Mouse (Mus musculus): ENCODE results near the gene Fcna. TPM values are rescaled to one million over a fixed set of nuclear protein-coding genes. Genes with fewer than 3 reads are reported as not detected.
A peak's percentile ranks its signal among the peaks of the same experiment; 100 is the strongest.

Gene Fcna
- total and polyA plus RNA-seq, 2 experiments from 2014 or later, result 5.1 to 5.7 TPM

DNA sequence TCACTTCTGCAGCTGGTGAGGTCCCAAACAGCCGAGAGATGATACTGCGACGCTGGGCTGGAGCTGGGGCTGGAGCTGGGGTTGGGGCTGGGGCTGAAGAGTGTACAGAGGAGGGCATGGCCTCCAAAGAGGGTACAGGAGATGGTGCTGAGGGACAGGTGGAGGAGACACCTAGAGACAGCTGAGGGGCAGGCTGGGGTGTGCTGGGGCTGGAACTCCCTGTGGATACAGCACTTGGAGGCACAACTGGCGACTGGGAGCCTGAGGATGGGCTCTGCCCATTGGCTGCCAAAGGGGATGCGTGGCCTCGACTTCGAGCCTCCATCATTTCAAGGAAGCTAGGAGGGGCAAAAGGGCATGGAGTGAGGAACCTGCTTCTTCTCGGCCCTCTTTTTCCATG lies 40.5 kb downstream of the Fcna start:
- WGBS, result 92% methylated on average over 8 of the region's 8 CpGs
- Histone ChIP-seq H3K4me1 (ENCODE audit: insufficient read depth, low read length) (peaks cover 5% of the 10 kb centered on the region), H3K27ac (ENCODE audit: low read depth, low read length) (no peak overlapping the region), H3K9me3 (ENCODE audit: low read length) (no peaks in the 10 kb centered on the region), H3K27me3 (ENCODE audit: insufficient read depth, low read length) (no peaks in the 10 kb centered on the region), H3K9ac (replicated peaks; ENCODE audit: low read length, poor library complexity, severe bottlenecking) (no peak overlapping the region), H3K36me3 (ENCODE audit: insufficient read depth, low read length) (peaks cover 51% of the 10 kb centered on the region), H3K4me2 (ENCODE audit: low read depth, low read length, poor library complexity, severe bottlenecking) (no peak overlapping the region), H3K4me3 (ENCODE audit: low read depth, low read length) (no peak overlapping the region)
- DNase-seq (ENCODE audit: low spot score) (no peak), ATAC-seq (ENCODE audit: low FRiP score) (no peak)
- no peak for TF ChIP-seq CTCF (IDR thresholded peaks at IDR 0.05)

DNA sequence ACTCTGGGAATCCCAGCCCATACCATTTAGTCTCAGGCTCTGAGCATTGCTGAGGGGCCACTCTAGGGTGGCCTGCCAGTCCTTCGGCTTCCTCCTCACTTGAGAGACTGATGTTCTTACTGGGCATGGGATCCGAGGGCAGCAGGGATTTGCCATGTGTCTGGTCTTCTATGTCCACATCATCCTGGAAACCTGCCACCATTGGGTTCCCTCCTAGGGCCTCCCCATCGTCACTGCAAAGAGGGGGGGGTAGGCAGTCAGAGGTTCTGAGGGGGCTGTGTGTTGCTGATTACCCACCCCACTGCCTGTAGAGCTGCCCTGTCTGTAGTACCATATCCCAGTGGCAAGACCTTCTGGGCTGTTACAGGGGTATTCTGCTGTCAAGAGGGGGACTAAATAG lies 42.2 kb downstream of the Fcna start:
- Histone ChIP-seq H3K4me1 (ENCODE audit: insufficient read depth, low read length) (peaks cover 15% of the 10 kb centered on the region), H3K27me3 (ENCODE audit: insufficient read depth, low read length) (peaks cover under 1% of the 10 kb centered on the region; the same call in 1 of the 2 replicates), H3K9me3 (ENCODE audit: low read length) (no peaks in the 10 kb centered on the region), H3K4me2 (ENCODE audit: low read depth, low read length, poor library complexity, severe bottlenecking) (no peak overlapping the region), H3K9ac (replicated peaks; ENCODE audit: low read length, poor library complexity, severe bottlenecking) (no peak overlapping the region), H3K27ac (ENCODE audit: low read depth, low read length) (no peak overlapping the region), H3K4me3 (ENCODE audit: low read depth, low read length) (no peak overlapping the region), H3K36me3 (ENCODE audit: insufficient read depth, low read length) (peaks cover 35% of the 10 kb centered on the region)
- ATAC-seq (ENCODE audit: low FRiP score) (no peak), DNase-seq (ENCODE audit: low spot score) (no peak)
- TF ChIP-seq CTCF (IDR thresholded peaks at IDR 0.05), result no peak
- 85% methylated on average over 3 of the region's 3 CpGs for WGBS

DNA sequence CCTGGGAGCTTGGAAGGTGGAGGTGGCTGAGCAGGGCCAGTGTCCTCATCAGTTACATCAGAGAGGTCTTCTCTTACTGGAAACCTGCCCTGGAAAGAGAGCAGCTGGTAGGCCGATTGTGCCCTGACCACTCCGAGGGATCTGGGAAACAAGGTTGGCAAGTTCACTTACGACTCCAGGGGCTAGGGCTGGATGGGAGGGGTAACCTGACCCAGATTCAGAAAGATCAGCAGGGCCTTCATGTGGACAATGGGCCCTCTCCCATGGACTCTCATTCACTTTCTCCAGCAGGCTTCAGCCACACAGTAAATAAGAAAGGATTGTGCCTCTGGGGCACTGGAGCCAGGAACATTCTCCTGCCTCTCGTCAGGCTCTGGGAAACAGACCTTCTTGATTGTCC lies 43.0 kb downstream of the Fcna start:
- ATAC-seq (ENCODE audit: low FRiP score) (no peak), DNase-seq (ENCODE audit: low spot score) (no peak)
- Histone ChIP-seq H3K27ac (ENCODE audit: low read depth, low read length) (no peak overlapping the region), H3K4me1 (ENCODE audit: insufficient read depth, low read length) (peaks cover 19% of the 10 kb centered on the region), H3K9ac (replicated peaks; ENCODE audit: low read length, poor library complexity, severe bottlenecking) (no peak overlapping the region), H3K27me3 (ENCODE audit: insufficient read depth, low read length) (peaks cover 8% of the 10 kb centered on the region), H3K36me3 (ENCODE audit: insufficient read depth, low read length) (peaks cover 32% of the 10 kb centered on the region), H3K4me3 (ENCODE audit: low read depth, low read length) (no peak overlapping the region), H3K9me3 (ENCODE audit: low read length) (no peaks in the 10 kb centered on the region), H3K4me2 (ENCODE audit: low read depth, low read length, poor library complexity, severe bottlenecking) (no peak overlapping the region)
- TF ChIP-seq CTCF (IDR thresholded peaks at IDR 0.05), result no peak
- 93% methylated on average over 4 of the region's 4 CpGs for WGBS

DNA sequence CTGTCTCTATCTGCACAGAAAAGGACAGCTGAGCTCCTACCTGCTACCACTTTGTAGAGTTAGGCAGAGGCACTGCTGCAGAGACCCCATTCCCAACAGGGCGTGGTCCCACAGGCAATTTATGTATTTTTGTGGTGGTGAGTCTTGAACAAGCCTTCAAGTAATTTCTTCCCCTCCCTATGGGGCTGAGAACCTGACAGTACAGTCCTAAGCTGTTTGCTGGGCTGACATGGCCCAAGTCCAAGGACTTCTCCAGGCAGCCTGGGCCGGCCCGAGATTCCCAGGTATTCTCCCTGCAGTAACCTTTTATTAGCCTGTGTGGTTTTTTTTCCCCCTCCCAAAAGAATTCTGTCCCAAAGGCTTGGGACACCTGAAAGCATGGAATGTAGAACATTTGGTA lies 43.7 kb downstream of the Fcna start:
- H3K4me1 ChIP-seq (ENCODE audit: insufficient read depth, low read length), result peaks cover 22% of the 10 kb centered on the region
- peaks cover 15% of the 10 kb centered on the region for H3K27me3 ChIP-seq (ENCODE audit: insufficient read depth, low read length)
- ATAC-seq (ENCODE audit: low FRiP score) (no peak), DNase-seq (ENCODE audit: low spot score) (no peak)
- peaks cover 38% of the 10 kb centered on the region for H3K36me3 ChIP-seq (ENCODE audit: insufficient read depth, low read length)
- H3K9me3 ChIP-seq (ENCODE audit: low read length), result no peaks in the 10 kb centered on the region
- WGBS, result 94% methylated on average over 3 of the region's 3 CpGs
- TF ChIP-seq CTCF (IDR thresholded peaks at IDR 0.05), result no peak
- no peak overlapping the region for H3K9ac ChIP-seq (replicated peaks; ENCODE audit: low read length, poor library complexity, severe bottlenecking)
- H3K4me2 ChIP-seq (ENCODE audit: low read depth, low read length, poor library complexity, severe bottlenecking), result no peak overlapping the region
- no peak overlapping the region for H3K4me3 ChIP-seq (ENCODE audit: low read depth, low read length)
- no peak overlapping the region for H3K27ac ChIP-seq (ENCODE audit: low read depth, low read length)

DNA sequence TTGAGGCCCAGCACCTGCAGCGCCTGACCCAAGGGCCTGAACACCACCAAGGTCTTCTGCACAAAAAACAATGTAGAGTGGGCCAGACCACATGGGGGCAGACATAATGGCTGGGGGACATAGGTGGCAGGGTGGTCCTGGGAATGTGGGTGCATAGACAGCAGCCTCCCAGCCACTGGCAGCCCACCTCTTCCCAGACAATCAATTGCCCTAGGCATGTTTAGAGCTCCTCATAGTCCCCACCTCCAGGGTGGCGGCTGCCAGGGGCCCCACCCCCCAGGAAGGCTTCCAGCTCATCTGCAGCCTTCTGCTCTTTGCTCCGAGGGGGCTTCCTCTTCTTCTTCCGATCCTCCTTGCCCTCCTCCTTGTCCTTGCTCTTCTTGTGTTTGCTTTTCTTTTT lies 44.3 kb downstream of the Fcna start:
- peaks cover 44% of the 10 kb centered on the region for H3K36me3 ChIP-seq (ENCODE audit: insufficient read depth, low read length)
- no peak for TF ChIP-seq CTCF (IDR thresholded peaks at IDR 0.05)
- H3K27me3 ChIP-seq (ENCODE audit: insufficient read depth, low read length), result peaks cover 21% of the 10 kb centered on the region
- peaks cover 22% of the 10 kb centered on the region for H3K4me1 ChIP-seq (ENCODE audit: insufficient read depth, low read length)
- no peak overlapping the region for H3K9ac ChIP-seq (replicated peaks; ENCODE audit: low read length, poor library complexity, severe bottlenecking)
- no peak overlapping the region for H3K27ac ChIP-seq (ENCODE audit: low read depth, low read length)
- DNase-seq (ENCODE audit: low spot score) (no peak), ATAC-seq (ENCODE audit: low FRiP score) (no peak)
- H3K4me3 ChIP-seq (ENCODE audit: low read depth, low read length), result no peak overlapping the region
- H3K9me3 ChIP-seq (ENCODE audit: low read length), result no peaks in the 10 kb centered on the region
- no peak overlapping the region for H3K4me2 ChIP-seq (ENCODE audit: low read depth, low read length, poor library complexity, severe bottlenecking)
- WGBS, result 77% methylated on average over 4 of the region's 4 CpGs

DNA sequence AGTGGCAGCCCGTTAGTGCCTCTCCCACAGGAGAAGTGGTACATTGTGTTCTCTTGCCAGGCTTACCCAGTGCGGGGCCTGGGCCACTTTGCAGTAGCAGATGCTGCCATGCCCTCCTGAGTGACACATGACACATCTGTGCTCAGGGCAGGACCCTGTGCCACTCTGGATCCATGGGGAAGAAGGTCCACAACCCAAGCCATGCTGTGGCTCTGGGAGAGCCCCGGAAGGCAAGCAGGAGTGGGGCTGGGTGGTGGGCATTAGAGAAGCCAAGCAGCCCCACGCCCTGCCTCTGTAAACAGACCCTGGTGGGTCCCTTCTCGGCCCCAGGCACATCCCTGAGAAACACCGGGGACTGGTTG lies 44.7 kb downstream of the Fcna start:
- Histone ChIP-seq H3K9me3 (ENCODE audit: low read length) (no peaks in the 10 kb centered on the region), H3K4me2 (ENCODE audit: low read depth, low read length, poor library complexity, severe bottlenecking) (no peak overlapping the region), H3K27ac (ENCODE audit: low read depth, low read length) (0 out of 2 replicates have a peak overlapping the region, but pooled peaks have one; percentile 26), H3K4me3 (ENCODE audit: low read depth, low read length) (no peak overlapping the region), H3K36me3 (ENCODE audit: insufficient read depth, low read length) (peaks cover 46% of the 10 kb centered on the region), H3K4me1 (ENCODE audit: insufficient read depth, low read length) (peaks cover 22% of the 10 kb centered on the region), H3K9ac (replicated peaks; ENCODE audit: low read length, poor library complexity, severe bottlenecking) (no peak overlapping the region), H3K27me3 (ENCODE audit: insufficient read depth, low read length) (peaks cover 26% of the 10 kb centered on the region)
- no peak for ATAC-seq (ENCODE audit: low FRiP score)
- no peak for TF ChIP-seq CTCF (IDR thresholded peaks at IDR 0.05)
- DNase-seq (ENCODE audit: low spot score), result no peak
- WGBS, result 71% methylated on average over 6 of the region's 6 CpGs
